Mouse (Mus musculus) MEL (cell line): ENCODE measurements around the gene Hpse2.

Experiments
- JUND ChIP-seq: IDR thresholded peaks from 2 replicates; pipeline ENCODE4 v1.6.1; 2011; ENCODE audit warnings: low read depth, mild to moderate bottlenecking, improper control_type of control experiment, low read length
- POLR2A ChIP-seq, 2 experiments: IDR thresholded peaks; 2 replicates each; pipeline ENCODE4 v1.6.1; 2011 to 2012; ENCODE audit warnings: low read length in 2 of 2, mild to moderate bottlenecking in 2 of 2, control low read depth in 1 of 2, improper control_type of control experiment in 1 of 2, low read depth in 1 of 2, moderate library complexity in 1 of 2; ENCODE audit not compliant: control insufficient read depth in 1 of 2, insufficient read depth in 1 of 2, poor library complexity in 1 of 2
- POLR2AphosphoS2 ChIP-seq: IDR thresholded peaks from 2 replicates; pipeline ENCODE4 v1.6.1; 2011; ENCODE audit warnings: low read length, improper control_type of control experiment
- RCOR1 ChIP-seq: IDR thresholded peaks from 2 replicates; pipeline ENCODE4 v1.6.1; 2012; ENCODE audit warnings: low read depth, mild to moderate bottlenecking, inconsistent platforms, low read length, improper control_type of control experiment
- TAL1 ChIP-seq: IDR thresholded peaks from 2 replicates; pipeline ENCODE4 v1.6.1; 2012; ENCODE audit warnings: mild to moderate bottlenecking, inconsistent platforms, low read length, moderate library complexity, mixed read lengths

GRCm38 (mm10) chr19:43042721-43043120, 345.4 kb downstream of the Hpse2 start:
- TF ChIP-seq RCOR1 (no peak), POLR2A (IDR thresholded peaks at IDR 0.05; ENCODE audit: control insufficient read depth in 1 of 2, insufficient read depth in 1 of 2, low read depth in 1 of 2, low read length in 2 of 2, poor library complexity in 1 of 2) (no peak), TAL1 (no peak), POLR2AphosphoS2 (no peak), JUND (no peak)
